Mouse (Mus musculus): ENCODE measurements at regions not wholly inside any gene's neighbourhood (a gene's known extent, or its start where the extent isn't known, plus 50 kb on each side); places are given as distances from the start of the nearest gene placed in this dataset.

- peak; percentile 63 to 78 for DNase-seq
- Histone ChIP-seq H3K27me3 (ENCODE audit: control insufficient read depth, insufficient read depth, low read length) (no peaks in the 10 kb centered on the region), H3K4me3 (replicated peaks; ENCODE audit: insufficient read depth, low read depth, low read length) (no peak overlapping the region)
Measured at GRCm38 (mm10) chr11:32903970-32904369, 79.6 kb upstream of the Smim23 start.

GRCm38 (mm10) chr11:32903389-32903788 is 79.0 kb upstream of the Smim23 start:
- Histone ChIP-seq H3K27me3 (ENCODE audit: control insufficient read depth, insufficient read depth, low read length) (no peaks in the 10 kb centered on the region), H3K4me1 (ENCODE audit: control insufficient read depth, insufficient read depth, low read length) (peaks cover 34% of the 10 kb centered on the region), H3K4me3 (replicated peaks; ENCODE audit: insufficient read depth, low read depth, low read length) (no peak overlapping the region), H3K27ac (ENCODE audit: insufficient read depth, low read length) (no peak overlapping the region)
- DNase-seq: peak in 1 of 2 experiments; percentile 30
- TF ChIP-seq POLR2A (IDR thresholded peaks at IDR 0.05; ENCODE audit: borderline replicate concordance, insufficient read depth, low read length) (no peak), CTCF (IDR thresholded peaks at IDR 0.05; ENCODE audit: borderline replicate concordance, insufficient read depth, low read depth, low read length) (no peak)
- 49% methylated on average over 3 of the region's 3 CpGs for WGBS

More at GRCm38 (mm10) chr11:32903970-32904369, 79.6 kb upstream of the Smim23 start:
- Histone ChIP-seq H3K4me1 (ENCODE audit: control insufficient read depth, insufficient read depth, low read length) (peaks cover 36% of the 10 kb centered on the region), H3K27ac (ENCODE audit: insufficient read depth, low read length) (no peak overlapping the region)
- TF ChIP-seq CTCF (IDR thresholded peaks at IDR 0.05; ENCODE audit: borderline replicate concordance, insufficient read depth, low read depth, low read length) (no peak), POLR2A (IDR thresholded peaks at IDR 0.05; ENCODE audit: borderline replicate concordance, insufficient read depth, low read length) (no peak)

- 58% methylated on average over 7 of the region's 10 CpGs for WGBS
- peaks cover 30% of the 10 kb centered on the region for H3K4me1 ChIP-seq (ENCODE audit: control insufficient read depth, insufficient read depth, low read length)
- H3K27me3 ChIP-seq (ENCODE audit: control insufficient read depth, insufficient read depth, low read length): no peaks in the 10 kb centered on the region
Measured at GRCm38 (mm10) chr11:32902923-32903322, 78.5 kb upstream of the Smim23 start.

GRCm38 (mm10) chr11:32900437-32900836 is 76.0 kb upstream of the Smim23 start:
- Histone ChIP-seq H3K4me3 (replicated peaks; ENCODE audit: insufficient read depth, low read depth, low read length) (no peak overlapping the region), H3K27ac (ENCODE audit: insufficient read depth, low read length) (no peak overlapping the region), H3K4me1 (ENCODE audit: control insufficient read depth, insufficient read depth, low read length) (peaks cover 18% of the 10 kb centered on the region), H3K27me3 (ENCODE audit: control insufficient read depth, insufficient read depth, low read length) (no peaks in the 10 kb centered on the region)
- no peak for DNase-seq
- TF ChIP-seq CTCF (IDR thresholded peaks at IDR 0.05; ENCODE audit: borderline replicate concordance, insufficient read depth, low read depth, low read length) (no peak), POLR2A (IDR thresholded peaks at IDR 0.05; ENCODE audit: borderline replicate concordance, insufficient read depth, low read length) (no peak)
- 90% methylated on average over 6 of the region's 6 CpGs for WGBS

More at GRCm38 (mm10) chr11:32902923-32903322, 78.5 kb upstream of the Smim23 start:
- TF ChIP-seq POLR2A (IDR thresholded peaks at IDR 0.05; ENCODE audit: borderline replicate concordance, insufficient read depth, low read length): no peak
- DNase-seq: no peak
- Histone ChIP-seq H3K4me3 (replicated peaks; ENCODE audit: insufficient read depth, low read depth, low read length) (no peak overlapping the region), H3K27ac (ENCODE audit: insufficient read depth, low read length) (no peak overlapping the region)

- TF ChIP-seq CTCF (IDR thresholded peaks at IDR 0.05; ENCODE audit: borderline replicate concordance, insufficient read depth, low read depth, low read length): no peak
- TF ChIP-seq POLR2A (IDR thresholded peaks at IDR 0.05; ENCODE audit: borderline replicate concordance, insufficient read depth, low read length): no peak
- H3K27ac ChIP-seq (ENCODE audit: insufficient read depth, low read length): no peak overlapping the region
- WGBS: 75% methylated on average over 13 of the region's 13 CpGs
- no peak overlapping the region for H3K4me3 ChIP-seq (replicated peaks; ENCODE audit: insufficient read depth, low read depth, low read length)
- DNase-seq: no peak
- H3K4me1 ChIP-seq (ENCODE audit: control insufficient read depth, insufficient read depth, low read length): peaks cover 18% of the 10 kb centered on the region
- no peaks in the 10 kb centered on the region for H3K27me3 ChIP-seq (ENCODE audit: control insufficient read depth, insufficient read depth, low read length)
Measured at GRCm38 (mm10) chr11:32899604-32900216, 75.3 kb upstream of the Smim23 start.

GRCm38 (mm10) chr11:32895400-32895799 is 71.0 kb upstream of the Smim23 start:
- TF ChIP-seq POLR2A (IDR thresholded peaks at IDR 0.05; ENCODE audit: borderline replicate concordance, insufficient read depth, low read length) (no peak), CTCF (IDR thresholded peaks at IDR 0.05; ENCODE audit: borderline replicate concordance, insufficient read depth, low read depth, low read length) (0 out of 2 replicates have a peak, but pooled peaks have one; percentile 23)
- Histone ChIP-seq H3K27ac (ENCODE audit: insufficient read depth, low read length) (no peak overlapping the region), H3K27me3 (ENCODE audit: control insufficient read depth, insufficient read depth, low read length) (no peaks in the 10 kb centered on the region), H3K4me1 (ENCODE audit: control insufficient read depth, insufficient read depth, low read length) (no peaks in the 10 kb centered on the region), H3K4me3 (replicated peaks; ENCODE audit: insufficient read depth, low read depth, low read length) (no peak overlapping the region)
- no peak for DNase-seq
- 90% methylated on average over 3 of the region's 3 CpGs for WGBS

- TF ChIP-seq CTCF (IDR thresholded peaks at IDR 0.05; ENCODE audit: borderline replicate concordance, insufficient read depth, low read depth, low read length) (no peak), POLR2A (IDR thresholded peaks at IDR 0.05; ENCODE audit: borderline replicate concordance, insufficient read depth, low read length) (no peak)
- WGBS: 76% methylated on average over 11 of the region's 11 CpGs
- Histone ChIP-seq H3K27me3 (ENCODE audit: control insufficient read depth, insufficient read depth, low read length) (no peaks in the 10 kb centered on the region), H3K4me1 (ENCODE audit: control insufficient read depth, insufficient read depth, low read length) (no peaks in the 10 kb centered on the region), H3K27ac (ENCODE audit: insufficient read depth, low read length) (no peak overlapping the region), H3K4me3 (replicated peaks; ENCODE audit: insufficient read depth, low read depth, low read length) (no peak overlapping the region)
- no peak for DNase-seq
Measured at GRCm38 (mm10) chr11:32893146-32893903, 68.9 kb upstream of the Smim23 start.

- WGBS: 87% methylated on average over 5 of the region's 5 CpGs
- H3K27ac ChIP-seq (ENCODE audit: insufficient read depth, low read length): no peak overlapping the region
- no peak overlapping the region for H3K4me3 ChIP-seq (replicated peaks; ENCODE audit: insufficient read depth, low read depth, low read length)
- H3K4me1 ChIP-seq (ENCODE audit: control insufficient read depth, insufficient read depth, low read length): no peaks in the 10 kb centered on the region
- DNase-seq: no peak
- H3K27me3 ChIP-seq (ENCODE audit: control insufficient read depth, insufficient read depth, low read length): no peaks in the 10 kb centered on the region
- TF ChIP-seq CTCF (IDR thresholded peaks at IDR 0.05; ENCODE audit: borderline replicate concordance, insufficient read depth, low read depth, low read length) (no peak), POLR2A (IDR thresholded peaks at IDR 0.05; ENCODE audit: borderline replicate concordance, insufficient read depth, low read length) (no peak)
Measured at GRCm38 (mm10) chr11:32892496-32892895, 68.1 kb upstream of the Smim23 start.

Measured in cerebellum, adult 2 months (tissue).